Mouse (Mus musculus): ENCODE data around the gene Ak1. TPM values are rescaled to one million over a fixed set of nuclear protein-coding genes. Genes with fewer than 3 reads are reported as not detected.

Ak1 gene
- total RNA-seq, 2 experiments from 2014 or later: 128 to 131 TPM

DNA sequence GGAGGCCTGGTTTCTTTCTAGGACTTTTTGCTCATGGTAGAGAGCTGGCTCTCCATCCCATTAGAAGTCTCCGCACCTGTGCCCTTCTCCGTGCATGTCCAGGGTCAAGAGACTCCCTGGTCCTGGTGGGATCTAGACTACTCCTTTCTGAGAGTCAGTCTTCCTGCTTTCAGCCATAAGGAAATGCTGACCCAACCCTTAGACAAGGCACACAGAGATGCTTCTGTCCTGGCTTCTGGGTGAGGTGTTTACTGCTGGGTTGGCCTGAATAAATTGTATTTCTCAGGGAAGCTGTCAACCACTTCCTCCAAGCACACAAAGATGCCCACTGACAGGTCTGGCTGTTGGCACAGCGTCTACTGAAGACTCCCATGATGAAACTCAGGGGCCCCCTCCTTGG, 22.1 kb upstream of the Ak1 start, which contains the start of gene St6galnac6:
Gene St6galnac6, plus strand, starts transcription at position 301 of the 400 bp plus-strand sequence.
- no peak for DNase-seq (ENCODE audit: low spot score in 2 of 2)

DNA sequence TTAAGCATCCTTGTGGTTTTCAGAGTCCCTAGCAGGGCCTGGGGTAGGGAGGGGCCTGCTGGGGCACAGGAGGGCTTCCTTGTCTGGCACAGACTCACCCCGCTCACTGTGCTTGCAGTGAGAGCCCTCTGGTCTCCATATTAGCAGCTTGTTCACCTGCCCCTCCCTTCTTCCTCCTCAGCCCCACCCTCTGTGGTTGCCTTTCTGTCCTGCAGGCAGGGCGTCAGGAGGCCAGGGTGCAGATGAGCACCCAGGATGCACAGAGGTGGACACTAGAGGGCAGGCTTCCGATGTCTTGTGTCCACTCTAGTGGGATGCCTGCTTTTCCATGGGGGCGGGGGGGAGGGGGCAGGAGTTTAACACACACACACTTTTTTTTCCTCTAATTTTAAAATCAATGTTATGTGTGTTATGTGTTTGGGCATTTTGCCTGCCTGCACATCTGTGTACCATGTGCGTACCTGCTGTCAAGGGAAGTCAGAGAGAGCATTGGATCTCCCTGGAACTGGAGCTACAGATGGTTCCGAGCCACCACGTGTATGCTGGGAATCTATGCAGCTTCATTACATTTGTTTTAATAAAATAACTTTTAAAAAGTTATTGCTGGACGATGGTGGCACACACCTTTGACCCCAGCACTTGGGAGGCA, 20.0 kb upstream of the Ak1 start:
- no peak for DNase-seq (ENCODE audit: low spot score in 2 of 2)

DNA sequence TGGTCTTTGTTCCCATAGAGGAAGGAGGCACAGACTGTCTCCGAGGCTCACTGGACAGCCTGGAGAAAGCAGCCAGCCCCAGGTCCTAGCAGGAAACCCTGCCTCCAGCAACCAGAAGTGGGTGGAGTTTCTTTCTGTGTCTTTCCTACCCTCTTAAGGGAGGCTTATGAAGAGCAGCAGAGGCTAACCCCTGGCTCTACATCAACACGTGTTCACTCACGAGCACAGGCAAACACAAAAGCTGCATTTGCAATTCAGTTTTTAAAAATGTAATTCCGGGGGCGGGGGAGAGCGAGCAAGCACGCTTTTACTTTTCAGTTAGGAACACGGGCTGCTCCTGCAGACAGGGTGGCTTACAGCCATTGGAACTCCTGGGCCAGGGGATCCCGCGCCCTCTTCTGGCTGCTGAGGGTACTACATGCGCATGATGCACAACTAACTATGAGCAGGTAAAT, 18.9 kb upstream of the Ak1 start:
- DNase-seq (ENCODE audit: low spot score in 2 of 2): peak; percentile 74 to 96

DNA sequence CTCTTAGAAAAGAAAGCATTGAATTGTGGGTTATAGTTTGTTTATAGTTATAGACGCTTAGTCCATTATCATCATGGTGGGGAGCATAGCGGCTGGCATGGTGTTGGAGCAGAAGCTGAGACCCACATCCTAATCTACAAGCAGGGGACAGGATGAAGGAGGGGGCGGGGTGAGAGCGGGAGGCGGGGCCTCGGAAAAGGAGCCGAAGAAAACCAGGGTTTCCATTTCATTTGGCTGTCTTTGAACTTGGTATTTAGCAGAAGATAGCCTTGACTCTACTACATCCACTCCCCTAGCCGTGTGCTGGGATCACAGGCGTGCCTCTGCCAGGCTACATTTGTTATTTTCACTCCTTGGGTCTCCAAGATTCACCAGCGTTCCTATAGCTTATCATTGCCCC, 16.9 kb upstream of the Ak1 start:
- DNase-seq (ENCODE audit: low spot score in 2 of 2): no peak

DNA sequence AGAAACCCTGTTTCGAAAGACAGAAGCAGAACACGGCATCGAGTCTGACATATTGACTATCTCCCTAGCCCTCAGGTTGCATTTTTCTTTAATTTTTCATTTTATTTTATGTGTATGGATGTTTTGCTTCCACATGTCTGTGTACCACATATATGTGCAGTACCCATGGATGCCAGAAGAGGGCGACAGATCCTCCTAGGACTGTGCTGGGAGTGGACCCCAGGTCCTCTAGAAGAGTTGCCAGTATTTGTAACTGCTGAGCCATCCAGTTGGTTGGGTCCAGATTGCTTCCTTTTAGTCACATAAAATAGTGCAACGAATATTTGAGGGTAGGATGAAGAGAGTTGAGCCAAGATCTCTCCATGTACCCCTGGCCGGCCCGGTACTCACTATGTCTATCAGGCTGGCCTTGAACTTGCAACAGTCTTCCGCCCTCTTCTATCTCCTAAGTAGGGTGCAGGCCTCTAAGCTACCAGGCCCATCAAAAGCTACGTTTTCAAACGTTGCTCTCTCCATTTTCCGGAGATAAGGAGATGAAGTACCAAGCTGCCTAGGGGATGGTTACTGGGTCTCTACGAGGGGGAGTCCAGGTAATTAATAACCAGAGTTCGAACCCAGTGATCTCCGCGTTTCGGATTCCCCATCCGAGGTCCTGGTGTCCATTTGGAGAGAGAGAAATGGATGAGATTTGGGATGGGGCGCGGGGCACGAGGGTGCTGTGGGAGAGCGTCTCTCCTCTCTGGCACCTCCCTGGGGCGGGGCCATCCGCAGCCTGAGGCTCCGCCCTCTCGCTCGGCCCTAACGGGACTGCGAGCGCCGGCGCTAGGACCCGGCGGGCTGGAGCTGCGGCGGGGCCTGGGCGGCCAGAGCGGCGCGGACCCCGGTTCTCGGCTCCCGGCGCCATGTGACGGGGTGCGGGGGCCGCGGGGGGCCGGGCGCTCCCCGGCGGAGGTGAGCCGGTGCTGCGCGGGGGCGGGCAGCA, 15.1 kb upstream of the Ak1 start:
- peak; percentile 76 to 86 for DNase-seq (ENCODE audit: low spot score in 2 of 2)

DNA sequence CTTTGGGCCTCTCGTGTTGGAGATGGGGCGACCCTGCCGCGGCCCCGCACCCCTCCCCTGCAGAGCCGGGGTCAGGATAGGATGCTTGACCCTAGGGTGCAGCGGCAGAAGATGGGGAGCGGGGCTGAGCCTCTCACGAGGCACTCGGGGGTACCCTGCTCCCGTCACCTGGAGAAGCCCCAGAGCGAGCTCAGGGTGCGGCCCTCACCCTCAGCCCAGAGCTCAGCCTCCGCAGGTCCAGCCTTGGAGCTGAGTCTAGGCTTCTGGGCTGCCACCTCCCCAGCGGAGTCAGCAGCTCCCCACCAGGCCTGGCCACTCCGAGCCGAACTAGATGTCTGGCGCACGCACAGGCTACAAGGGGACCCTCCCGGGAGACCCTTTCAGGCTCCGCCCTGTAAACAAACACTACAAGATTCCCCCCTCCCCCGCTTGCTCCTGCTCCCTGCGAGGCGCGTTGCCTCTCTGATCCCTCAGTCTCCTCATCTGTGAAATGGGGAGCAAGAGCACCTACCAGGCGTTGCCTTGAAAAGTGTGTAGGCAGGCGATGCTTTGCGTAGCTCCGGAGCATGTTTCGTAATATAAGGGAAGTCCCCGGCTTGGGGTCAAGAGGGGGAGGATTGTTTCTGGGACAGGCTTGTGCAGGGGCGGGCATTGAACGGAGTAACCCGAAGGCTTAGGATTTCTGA, 14.2 kb upstream of the Ak1 start:
- no peak for DNase-seq (ENCODE audit: low spot score in 2 of 2)

DNA sequence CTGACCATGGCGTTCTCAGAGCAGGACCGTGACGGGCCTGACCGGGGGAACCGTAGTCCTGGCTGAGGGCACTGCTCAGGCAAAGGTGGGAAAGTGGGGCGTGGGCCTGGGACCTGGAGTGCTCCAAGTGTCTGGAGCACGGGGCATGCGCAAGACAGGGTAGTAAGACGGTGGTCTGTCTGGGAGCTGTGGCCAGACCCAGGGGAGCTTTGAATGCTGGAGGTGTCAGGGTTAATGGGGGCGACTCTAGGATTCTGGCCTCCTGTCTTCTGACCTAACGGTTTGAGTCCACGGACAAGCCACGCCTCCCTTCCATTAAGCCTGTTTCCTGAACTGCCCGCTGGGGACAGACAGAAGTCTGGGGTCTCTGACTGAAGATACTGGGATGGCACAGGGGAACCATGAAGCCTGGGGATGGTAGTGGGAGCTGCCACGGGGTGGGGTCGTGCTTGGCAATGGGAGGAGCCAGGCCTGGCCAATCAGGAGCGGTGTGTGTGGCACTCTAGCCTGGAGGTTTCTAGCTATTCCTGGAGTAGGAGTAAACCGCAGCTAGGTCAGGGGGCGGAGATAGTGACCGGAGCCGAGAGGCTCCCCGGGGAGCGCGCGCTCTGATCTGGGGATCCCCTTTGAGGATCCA, 13.3 kb upstream of the Ak1 start:
- DNase-seq (ENCODE audit: low spot score in 2 of 2): no peak

DNA sequence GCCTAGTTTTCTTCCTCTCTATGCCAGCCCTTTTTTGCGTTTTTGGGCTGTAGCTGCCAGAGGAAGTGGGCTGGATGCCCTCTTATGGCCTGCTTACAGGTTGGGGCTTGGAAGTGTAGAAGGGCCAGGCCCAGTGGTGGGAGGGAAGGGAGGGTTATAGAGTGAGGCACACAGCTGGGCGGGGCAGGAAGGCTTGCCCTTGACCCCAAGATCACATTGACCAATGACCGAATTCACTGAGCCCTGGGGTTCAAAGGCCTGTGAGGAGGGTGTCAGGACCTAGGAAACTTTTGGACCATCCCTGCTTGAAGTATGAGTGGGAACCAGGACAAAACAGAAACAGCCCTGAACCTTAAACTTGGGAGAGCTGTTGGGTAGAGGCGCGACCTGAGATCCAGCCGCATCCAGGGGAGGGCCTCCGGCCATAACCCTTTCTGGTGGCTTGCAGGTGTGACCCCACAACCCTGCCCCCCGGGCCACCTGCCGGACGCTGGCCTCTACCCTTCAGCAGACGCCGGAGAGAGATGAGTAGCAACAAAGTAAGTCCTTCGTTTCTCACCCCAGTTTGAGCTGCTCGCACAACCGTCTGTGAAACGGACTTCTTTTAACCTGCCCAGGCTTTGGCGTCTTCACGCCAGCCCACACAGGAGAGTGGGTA, 12.7 kb upstream of the Ak1 start:
- no peak for DNase-seq (ENCODE audit: low spot score in 2 of 2)

DNA sequence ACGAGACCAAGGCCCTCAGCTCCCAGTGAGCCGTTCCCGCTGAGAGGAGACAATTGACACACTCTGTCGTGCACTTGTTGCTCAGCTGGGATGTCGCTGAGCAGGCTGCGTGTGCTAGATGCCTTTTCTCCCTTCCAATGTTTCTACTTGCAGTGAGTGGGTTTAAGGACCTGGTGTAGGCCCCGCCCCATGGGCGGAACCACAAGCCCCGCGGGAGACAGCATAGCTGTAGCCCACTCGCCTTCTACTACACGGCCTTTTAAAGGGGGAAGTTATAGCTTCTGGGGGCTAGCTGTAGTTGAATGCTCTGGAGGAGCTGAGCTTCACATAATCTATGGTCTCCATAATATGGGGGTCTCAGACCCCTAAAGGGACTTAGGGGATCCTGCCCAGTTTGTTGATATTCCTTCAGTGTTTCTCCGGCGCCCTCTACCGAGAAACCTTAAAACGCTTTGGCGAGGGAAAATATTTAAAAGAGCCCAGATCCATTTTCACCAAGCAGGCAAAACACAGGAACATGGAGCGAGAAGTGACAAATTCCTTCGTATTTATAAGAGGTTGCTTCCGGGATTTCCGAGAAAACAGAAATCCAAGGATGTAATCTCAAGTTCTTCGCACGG, 10.8 kb upstream of the Ak1 start:
- DNase-seq (ENCODE audit: low spot score in 2 of 2): peak in 1 of 2 experiments; percentile 69

DNA sequence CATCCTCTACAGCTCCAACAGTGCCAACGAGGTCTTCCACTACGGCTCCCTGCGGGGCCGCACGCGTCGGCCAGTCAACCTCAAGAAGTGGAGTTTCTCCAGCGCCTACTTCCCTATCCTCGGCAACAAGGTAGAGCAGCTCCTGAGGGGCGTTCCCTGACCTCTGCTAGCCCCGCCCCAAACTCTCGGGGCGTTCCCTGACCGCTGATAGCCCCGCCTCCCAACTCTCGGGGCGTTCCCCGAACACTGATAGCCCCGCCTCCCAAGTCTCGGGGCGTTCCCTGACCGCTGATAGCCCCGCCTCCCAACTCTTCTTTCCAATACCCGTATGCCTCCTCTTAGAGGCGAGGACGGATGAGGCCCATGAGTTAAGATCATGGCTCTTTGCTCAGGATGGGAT, 9.3 kb upstream of the Ak1 start:
- no peak for DNase-seq (ENCODE audit: low spot score in 2 of 2)

DNA sequence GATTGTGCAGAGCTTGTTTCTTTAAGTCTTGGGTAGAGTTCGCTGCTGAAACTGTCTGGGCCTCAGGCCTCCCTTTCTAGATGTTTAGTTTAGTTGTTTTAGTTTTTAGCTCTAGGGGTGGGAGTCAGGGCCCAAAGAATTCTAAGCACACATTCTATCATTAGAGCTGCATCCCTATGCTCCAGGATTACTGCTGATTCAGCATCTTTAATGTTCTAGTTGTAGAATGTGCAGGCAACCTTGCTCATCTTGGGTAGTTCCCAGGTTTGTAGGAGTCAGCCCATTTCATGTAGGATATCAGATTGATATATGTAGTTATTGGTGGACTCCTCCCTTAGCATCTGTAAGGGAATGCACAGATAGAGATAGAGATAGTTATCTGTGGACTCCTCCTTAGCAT, 4.4 kb upstream of the Ak1 start:
- no peak for DNase-seq (ENCODE audit: low spot score in 2 of 2)

DNA sequence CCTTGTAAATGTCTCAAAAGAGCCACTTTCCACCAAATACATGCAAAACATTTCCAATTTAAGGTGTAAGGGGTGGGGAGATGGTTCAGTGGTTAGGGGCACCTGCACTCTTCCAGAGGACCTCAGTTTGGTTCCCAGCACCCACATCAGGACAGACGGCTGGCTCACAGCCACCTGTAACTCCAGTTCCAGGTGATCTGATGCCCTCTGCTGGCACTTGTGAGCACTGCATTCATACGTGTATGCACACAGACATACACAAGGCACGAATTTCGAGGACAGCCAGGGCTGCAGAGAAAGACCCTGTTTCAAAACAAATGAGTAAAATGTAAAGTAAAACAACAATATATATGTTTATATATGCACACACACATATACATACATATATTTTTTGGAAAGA, 4.0 kb upstream of the Ak1 start:
- no peak for DNase-seq (ENCODE audit: low spot score in 2 of 2)

DNA sequence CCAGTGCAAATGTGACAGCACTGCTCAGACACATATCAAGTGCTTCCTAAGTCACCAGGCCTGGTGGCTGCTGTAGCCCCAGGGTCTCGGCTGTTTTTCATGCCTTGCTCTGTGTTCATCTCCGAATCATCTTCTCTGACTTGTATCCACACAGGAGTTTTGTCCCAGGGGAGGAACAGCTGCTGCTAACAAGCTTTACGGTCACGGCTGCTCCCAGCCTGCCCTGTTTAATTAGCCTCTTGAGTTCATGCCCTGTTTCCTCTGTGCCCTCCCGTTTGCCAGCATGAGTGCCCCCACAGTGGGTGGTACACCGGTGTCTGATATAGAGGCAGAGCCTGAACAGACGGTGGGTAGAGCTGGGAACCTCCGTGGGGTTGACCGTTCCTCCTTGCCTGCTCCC, 3.5 kb upstream of the Ak1 start:
- DNase-seq (ENCODE audit: low spot score in 2 of 2): no peak

DNA sequence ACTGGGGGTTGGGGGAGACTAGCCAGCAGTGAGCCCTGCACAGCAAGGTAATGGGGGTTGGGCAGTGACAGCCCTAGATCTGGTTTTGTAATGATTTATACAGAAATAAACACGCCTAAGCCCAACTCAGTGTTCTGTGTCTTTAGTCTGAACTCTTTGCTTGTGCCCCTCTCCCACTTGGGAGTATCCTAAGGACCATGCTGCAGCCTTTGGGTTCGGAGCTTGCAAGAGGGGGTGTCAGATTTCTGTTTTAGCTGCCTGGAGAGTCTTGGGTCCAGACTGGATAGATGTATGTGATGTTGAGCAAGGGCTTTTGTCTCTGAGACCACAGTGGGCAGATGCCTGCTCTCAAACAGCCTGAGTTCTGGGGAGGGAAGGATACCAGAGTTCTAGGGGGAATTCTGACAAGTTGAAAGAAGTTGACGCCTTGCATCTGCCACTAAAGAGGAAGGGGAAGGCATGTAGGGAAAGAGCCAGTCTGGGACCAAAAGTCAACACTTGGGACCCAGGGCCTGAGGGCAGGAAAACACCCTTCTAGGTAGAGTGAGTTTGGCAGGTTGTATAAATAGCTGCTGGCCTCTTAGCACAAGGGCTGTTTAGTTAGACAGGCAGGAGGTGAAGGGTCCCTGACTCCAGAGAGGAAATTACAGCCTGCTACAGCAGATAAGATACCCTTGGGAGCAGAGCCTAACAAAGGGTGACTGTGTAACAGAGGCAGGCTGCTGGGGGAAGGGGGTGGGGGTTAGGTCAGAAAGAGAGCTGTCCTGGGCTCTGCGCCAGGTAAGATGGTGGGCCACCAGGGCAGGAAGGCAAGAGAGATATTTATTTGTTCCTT, 659 bp upstream of the Ak1 start:
- no peak for DNase-seq (ENCODE audit: low spot score in 2 of 2)

DNA sequence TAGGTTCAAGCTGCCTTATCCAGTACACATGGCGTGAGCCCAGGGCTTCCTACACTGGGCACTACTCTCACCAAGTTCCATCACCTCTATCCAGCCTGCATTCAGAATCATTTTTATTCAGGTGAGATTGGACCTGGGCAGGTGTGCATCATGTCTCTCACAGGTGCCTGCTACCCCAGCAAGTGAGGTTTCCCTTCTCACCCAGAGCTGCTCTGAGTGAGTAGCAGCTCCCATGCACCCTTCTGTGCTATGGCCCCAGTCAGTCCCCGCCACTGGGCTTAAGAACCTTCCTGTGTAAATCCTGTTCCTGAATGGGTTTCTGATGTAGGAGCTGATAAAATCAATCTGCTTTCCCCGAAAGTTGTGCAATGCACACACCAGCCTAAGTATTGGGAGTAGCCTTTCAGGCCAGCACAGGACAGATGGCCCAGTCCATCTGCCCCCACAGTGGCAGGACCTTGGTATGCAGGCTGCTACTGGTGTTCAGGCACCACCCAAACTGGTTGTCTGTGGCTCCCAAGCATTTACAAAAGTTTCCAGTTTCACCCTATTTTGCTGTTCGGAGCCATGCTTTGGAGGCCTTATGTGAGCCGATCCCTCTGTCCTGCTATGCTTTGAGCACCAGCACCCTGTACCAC, 2.7 kb downstream of the Ak1 start:
- no peak for DNase-seq (ENCODE audit: low spot score in 2 of 2)

DNA sequence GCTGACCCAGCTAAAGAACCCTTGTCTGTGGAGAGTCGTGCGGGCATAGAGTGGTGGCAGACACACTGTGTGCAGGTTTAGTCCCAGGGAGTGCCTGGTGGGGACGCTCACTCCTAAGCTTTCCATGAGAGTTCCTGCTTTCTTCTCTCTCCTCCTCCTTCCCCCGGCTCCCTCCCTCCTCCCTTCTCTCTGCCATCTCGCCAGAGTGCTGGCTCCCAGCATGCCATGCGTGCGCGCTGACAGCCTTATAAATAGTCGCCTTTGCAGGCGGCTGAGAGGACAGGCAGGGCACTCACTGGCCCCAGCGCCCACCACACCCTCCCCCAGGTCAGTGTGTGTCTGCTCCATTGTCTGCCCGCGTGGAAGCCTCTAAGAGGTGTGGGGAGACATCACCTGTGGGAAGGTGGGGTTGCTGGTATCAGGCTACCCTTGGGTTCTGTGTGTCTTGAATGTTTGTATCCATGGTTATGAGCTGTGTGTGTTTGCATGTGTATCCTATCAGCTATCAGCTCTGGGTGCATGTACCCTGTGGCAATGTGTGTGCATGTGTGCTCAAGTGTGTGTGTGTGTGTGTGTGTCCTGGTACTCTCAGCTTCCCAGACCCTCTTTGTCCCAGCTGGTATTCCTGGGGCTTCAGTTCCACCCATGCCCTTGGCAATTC, 3.8 kb downstream of the Ak1 start:
- DNase-seq (ENCODE audit: low spot score in 2 of 2): peak; percentile 92 to 94

DNA sequence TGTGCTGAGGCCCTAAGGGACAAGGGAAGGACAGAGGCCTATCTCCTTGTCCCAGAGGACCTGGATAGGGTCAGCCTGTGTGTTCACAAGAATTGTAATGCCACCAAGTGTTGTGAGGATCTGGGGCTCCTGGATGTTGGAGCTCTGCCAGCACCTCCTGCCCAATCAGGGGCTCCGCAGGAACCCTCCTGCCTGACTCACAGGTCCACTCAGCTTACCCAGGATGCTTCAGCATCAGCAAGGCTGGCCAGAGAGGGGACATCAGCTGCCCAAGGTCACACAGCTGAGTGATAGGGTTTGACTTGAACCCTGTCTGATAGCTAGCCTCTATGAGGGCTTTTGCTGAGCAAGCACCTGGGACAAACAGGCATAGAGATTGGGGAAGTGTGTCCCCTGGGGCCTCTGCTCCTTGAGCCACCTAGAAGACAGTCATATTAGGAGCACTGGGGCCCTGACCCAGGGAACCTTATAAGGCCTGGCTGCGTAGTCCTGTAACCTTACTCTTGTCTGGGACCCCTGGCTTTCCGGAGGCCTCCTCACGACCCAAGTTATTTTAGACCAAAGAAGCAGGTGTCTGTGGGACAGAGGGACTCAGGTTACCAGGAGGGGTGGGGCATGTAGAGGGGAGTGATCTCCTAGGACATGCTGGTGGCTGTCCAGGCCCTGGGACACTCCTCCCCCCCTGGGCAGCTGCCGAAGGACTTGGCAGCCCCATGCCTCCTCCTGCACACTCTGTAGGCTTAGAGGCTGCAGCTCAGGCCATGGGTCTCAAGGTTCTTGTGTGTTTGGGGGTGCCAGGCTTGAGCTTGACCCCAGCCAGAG, 4.5 kb downstream of the Ak1 start:
- DNase-seq (ENCODE audit: low spot score in 2 of 2): peak in 1 of 2 experiments; percentile 65

Measured in layer of hippocampus, adult 18-20 months (tissue).